Mouse (Mus musculus) stomach, postnatal 0 days (tissue): Measurements from ENCODE around the gene Otop2.

Source experiments
- CTCF ChIP-seq: IDR thresholded peaks from 2 replicates; pipeline ENCODE4 v1.5.1; 2016; ENCODE audit warnings: antibody characterized with exemption, low read depth, mild to moderate bottlenecking, moderate library complexity
- EP300 ChIP-seq: optimal IDR thresholded peaks from 2 replicates; pipeline ENCODE3; 2016; ENCODE audit warnings: antibody characterized with exemption

DNA sequence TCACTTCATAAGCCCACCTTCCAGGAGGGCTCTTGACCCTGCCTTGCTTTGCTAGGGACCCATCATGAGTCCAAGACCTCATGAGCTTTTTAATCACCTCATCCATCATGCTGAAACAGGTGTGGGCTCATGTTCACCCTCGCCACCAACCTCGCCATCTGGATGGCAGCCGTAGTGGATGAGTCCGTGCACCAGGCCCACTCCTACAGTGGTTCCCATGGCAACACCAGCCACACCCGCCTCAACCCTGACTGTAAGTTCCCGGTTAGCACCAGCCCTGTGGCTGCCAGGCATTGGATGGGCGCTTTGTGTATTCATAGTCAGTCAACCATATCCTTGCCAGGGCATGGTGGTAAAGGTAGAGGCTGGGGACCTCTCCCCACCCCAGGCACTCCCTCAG, 19.8 kb downstream of the Otop2 start:
- TF ChIP-seq CTCF: no peak
- TF ChIP-seq EP300: no peak
